Mouse (Mus musculus) bone marrow macrophage, adult 2 months (primary cell): ENCODE results near the gene Numb. TPM values are rescaled to one million over a fixed set of nuclear protein-coding genes. Genes with fewer than 3 reads are reported as not detected.

Experiments
- H3K27ac ChIP-seq: 2 replicates; pipeline ENCODE4 v1.5.1; 2012; ENCODE audit warnings: low read depth, low read length; ENCODE audit not compliant: insufficient read depth
- H3K4me1 ChIP-seq: 2 replicates; pipeline ENCODE4 v1.6.1; 2012; ENCODE audit warnings: low read length; ENCODE audit not compliant: control insufficient read depth, insufficient read depth
- H3K4me3 ChIP-seq: 2 replicates; pipeline ENCODE4 v1.5.1; 2012; ENCODE audit warnings: mild to moderate bottlenecking, low read length, moderate library complexity; ENCODE audit not compliant: insufficient read depth
- CTCF ChIP-seq: IDR thresholded peaks from 2 replicates; pipeline ENCODE4 v1.5.1; 2012; ENCODE audit warnings: low read depth, mild to moderate bottlenecking, low read length, moderate library complexity
- POLR2A ChIP-seq: IDR thresholded peaks from 2 replicates; pipeline ENCODE4 v1.6.1; 2012; ENCODE audit warnings: mild to moderate bottlenecking, low read depth, low read length, borderline replicate concordance
- polyA plus RNA-seq: library from polyadenylated mRNA; stranded (reverse); fragments of >200 nt; gene quantifications from 2 replicates; pipeline ENCODE4 v1.2.4, GENCODE M21; 2012; ENCODE audit not compliant: missing spikeins, insufficient read depth, insufficient read length

The Numb gene
- polyA plus RNA-seq, 1 experiment: 42.4 TPM

GRCm38 (mm10) chr12:83833979-83834378, 87.8 kb downstream of the Numb start:
- TF ChIP-seq POLR2A (no peak), CTCF (no peak)
- Histone ChIP-seq H3K27ac (peak overlapping the region; percentile 59), H3K4me3 (no peak overlapping the region), H3K4me1 (peaks cover 10% of the 10 kb centered on the region)

- Histone ChIP-seq H3K4me1 (peaks cover 10% of the 10 kb centered on the region), H3K27ac (no peak overlapping the region), H3K4me3 (no peak overlapping the region)
- TF ChIP-seq POLR2A (no peak), CTCF (no peak)
These were observed 91.3 kb downstream of the Numb start for GRCm38 (mm10) chr12:83830424-83830823.

- H3K4me1 ChIP-seq: peaks cover 22% of the 10 kb centered on the region
- no peak overlapping the region for H3K4me3 ChIP-seq
- TF ChIP-seq POLR2A (no peak), CTCF (no peak)
- no peak overlapping the region for H3K27ac ChIP-seq
These were observed 105.1 kb downstream of the Numb start for GRCm38 (mm10) chr12:83816616-83817015.

- peaks cover 21% of the 10 kb centered on the region for H3K4me1 ChIP-seq
- H3K4me3 ChIP-seq: no peak overlapping the region
- H3K27ac ChIP-seq: peak overlapping the region; percentile 31; the same call in 1 of the 2 replicates
- TF ChIP-seq CTCF (no peak), POLR2A (no peak)
These were observed 109.8 kb downstream of the Numb start for GRCm38 (mm10) chr12:83811901-83812300.

GRCm38 (mm10) chr12:83803641-83804040, 118.1 kb downstream of the Numb start:
- Histone ChIP-seq H3K4me3 (no peak overlapping the region), H3K27ac (no peak overlapping the region), H3K4me1 (no peaks in the 10 kb centered on the region)
- no peak for TF ChIP-seq CTCF
- no peak for TF ChIP-seq POLR2A

- TF ChIP-seq CTCF: no peak
- no peak for TF ChIP-seq POLR2A
- Histone ChIP-seq H3K4me3 (no peak overlapping the region), H3K4me1 (no peaks in the 10 kb centered on the region), H3K27ac (no peak overlapping the region)
These were observed 120.8 kb downstream of the Numb start for GRCm38 (mm10) chr12:83800943-83801342.

GRCm38 (mm10) chr12:83798313-83798712, 123.4 kb downstream of the Numb start:
- H3K4me1 ChIP-seq: no peaks in the 10 kb centered on the region
- TF ChIP-seq CTCF: no peak
- TF ChIP-seq POLR2A: no peak
- no peak overlapping the region for H3K4me3 ChIP-seq
- H3K27ac ChIP-seq: no peak overlapping the region

- Histone ChIP-seq H3K27ac (no peak overlapping the region), H3K4me1 (no peaks in the 10 kb centered on the region), H3K4me3 (no peak overlapping the region)
- no peak for TF ChIP-seq POLR2A
- TF ChIP-seq CTCF: no peak
These were observed 126.1 kb downstream of the Numb start for GRCm38 (mm10) chr12:83795586-83795985.

- H3K4me3 ChIP-seq: no peak overlapping the region
- TF ChIP-seq CTCF (no peak), POLR2A (no peak)
- no peaks in the 10 kb centered on the region for H3K4me1 ChIP-seq
- H3K27ac ChIP-seq: no peak overlapping the region
These were observed 126.7 kb downstream of the Numb start for GRCm38 (mm10) chr12:83795051-83795450.

GRCm38 (mm10) chr12:83792706-83793410, 128.9 kb downstream of the Numb start:
- no peak for TF ChIP-seq CTCF
- TF ChIP-seq POLR2A: no peak
- Histone ChIP-seq H3K4me3 (no peak overlapping the region), H3K27ac (no peak overlapping the region), H3K4me1 (no peaks in the 10 kb centered on the region)
